Mouse (Mus musculus): ENCODE results near the gene Sqstm1. TPM values are rescaled to one million over a fixed set of nuclear protein-coding genes. Genes with fewer than 3 reads are reported as not detected.
A peak's percentile ranks its signal among the peaks of the same experiment; 100 is the strongest.

Gene Sqstm1
- total RNA-seq (2021), result 356 and 366 TPM in 2 replicates
- long read RNA-seq, experiment 1, transcript Sqstm1-202 (8 exons, 2,037 nt), result major isoform, 245 of 407 reads
- long read RNA-seq, experiment 1, transcript Sqstm1-201 (8 exons, 2,673 nt), result minor isoform, 88 of 407 reads
- long read RNA-seq, experiment 1, partial matches to known transcripts, result 42 of 407 reads
- long read RNA-seq, experiment 1, other reads (novel, unspliced or antisense), result 31 of 407 reads
- long read RNA-seq, experiment 2, transcript Sqstm1-202 (8 exons, 2,037 nt), result major isoform, 142 of 242 reads
- long read RNA-seq, experiment 2, transcript Sqstm1-201 (8 exons, 2,673 nt), result minor isoform, 43 of 242 reads
- long read RNA-seq, experiment 2, partial matches to known transcripts, result 31 of 242 reads
- long read RNA-seq, experiment 2, other reads (novel, unspliced or antisense), result 26 of 242 reads

DNA sequence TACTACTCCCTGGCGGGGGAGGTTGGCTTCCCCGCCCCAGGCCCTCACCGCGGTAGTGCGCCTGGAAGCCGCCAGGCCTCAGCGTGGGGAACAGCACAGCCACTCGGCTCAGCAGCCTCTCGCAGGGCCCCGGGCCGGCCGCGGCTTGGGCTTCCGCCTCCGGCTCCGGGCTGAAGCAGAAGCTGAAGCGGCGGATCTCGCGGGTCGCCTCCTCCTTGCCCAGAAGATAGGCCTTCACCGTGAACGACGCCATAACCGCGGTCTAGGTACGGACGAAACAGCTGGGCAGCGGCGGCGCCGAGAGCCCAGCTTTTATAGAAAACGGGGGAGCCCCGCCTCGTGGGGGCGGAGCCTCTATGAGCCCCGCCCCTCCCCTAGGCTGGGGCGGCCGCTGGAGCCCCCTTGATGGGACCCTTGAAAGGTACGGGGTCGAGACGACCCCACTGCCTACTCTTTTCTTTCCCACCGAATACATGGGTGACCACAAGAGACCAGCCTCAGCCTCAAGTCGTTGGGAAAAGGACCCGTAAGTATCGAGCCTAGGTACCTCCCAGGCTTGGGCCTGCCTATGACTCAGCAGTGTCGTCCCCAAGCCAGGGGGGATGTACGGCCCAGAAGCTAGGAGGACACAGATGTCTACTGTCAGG is at the start of gene Sqstm1, which contains the start of gene Mgat4b:
Sqstm1 (minus strand) TSS at position 323 of the 647 bp plus-strand sequence.
Mgat4b (plus strand) TSS at position 386 of the 647 bp plus-strand sequence.
- peak; percentile 92 for DNase-seq

- DNase-seq, result no peak
These were observed 47.7 kb upstream of the Sqstm1 start for GRCm38 (mm10) chr11:50258310-50258709.

- DNase-seq, result no peak
These were observed 46.0 kb upstream of the Sqstm1 start for GRCm38 (mm10) chr11:50256615-50257014.

GRCm38 (mm10) chr11:50254010-50254580 is 43.5 kb upstream of the Sqstm1 start:
- no peak for DNase-seq

DNA sequence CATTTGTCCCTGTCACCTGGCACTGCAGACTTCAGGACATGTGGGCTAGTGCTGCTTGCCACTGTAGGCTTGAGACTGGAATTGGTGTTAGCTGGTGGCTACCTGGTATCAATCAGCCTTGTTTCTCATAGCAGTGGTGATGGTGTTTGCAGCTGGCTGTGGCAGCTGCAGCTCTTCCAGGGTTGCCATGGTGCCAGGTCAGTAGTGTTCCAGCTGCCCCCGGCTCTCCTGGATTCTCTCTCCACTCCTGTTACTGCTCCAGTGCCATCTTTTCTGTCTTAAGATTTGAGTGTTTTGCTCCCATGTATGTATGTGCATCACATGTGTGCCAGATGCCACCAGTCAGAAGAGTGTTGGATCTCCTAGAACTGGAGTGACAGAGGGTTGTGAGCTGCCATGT is 42.8 kb upstream of the Sqstm1 start:
- no peak for DNase-seq

- no peak for DNase-seq
These were observed 42.1 kb upstream of the Sqstm1 start for GRCm38 (mm10) chr11:50252684-50253265.

DNA sequence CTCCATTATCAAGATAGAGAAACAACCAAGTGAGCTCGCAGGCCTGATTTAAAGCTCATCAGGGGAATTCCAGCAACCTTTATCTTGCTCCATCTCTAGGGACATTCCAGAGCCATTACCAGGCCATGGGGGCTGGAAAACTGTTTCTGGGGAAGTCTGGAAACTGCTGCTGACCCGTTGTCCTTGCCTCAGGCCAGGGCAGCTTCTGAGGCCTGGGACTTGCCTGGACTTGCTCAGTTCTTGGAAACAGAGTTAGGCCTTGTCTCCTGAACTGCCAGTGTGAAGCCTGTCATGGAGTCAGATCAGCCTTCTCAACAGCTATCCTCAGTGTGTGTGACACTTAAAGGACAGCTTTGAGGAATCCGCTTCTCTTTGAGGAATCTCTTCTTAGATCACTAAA is 41.5 kb upstream of the Sqstm1 start:
- no peak for DNase-seq

GRCm38 (mm10) chr11:50248473-50249171 is 38.0 kb upstream of the Sqstm1 start:
- DNase-seq, result no peak

- no peak for DNase-seq
These were observed 34.6 kb upstream of the Sqstm1 start for GRCm38 (mm10) chr11:50245269-50245668.

DNA sequence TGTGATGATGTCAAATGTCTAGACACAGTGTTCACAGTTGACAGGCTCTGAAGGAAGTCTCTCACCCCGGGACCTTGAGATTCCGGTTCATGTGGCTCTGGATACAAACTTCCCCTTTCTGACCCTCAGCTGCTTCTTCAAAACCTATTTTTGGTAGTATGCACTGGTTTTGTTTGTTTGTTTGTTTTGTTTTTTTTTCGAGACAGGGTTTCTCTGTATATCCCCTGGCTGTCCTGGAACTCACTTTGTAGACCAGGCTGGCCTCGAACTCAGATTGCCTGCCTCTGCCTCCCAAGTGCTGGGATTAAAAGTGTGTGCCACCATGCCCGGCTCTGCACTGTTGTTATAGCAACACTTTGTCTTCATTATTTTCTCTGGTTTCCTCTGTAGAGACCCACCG is 33.3 kb upstream of the Sqstm1 start:
- no peak for DNase-seq

DNA sequence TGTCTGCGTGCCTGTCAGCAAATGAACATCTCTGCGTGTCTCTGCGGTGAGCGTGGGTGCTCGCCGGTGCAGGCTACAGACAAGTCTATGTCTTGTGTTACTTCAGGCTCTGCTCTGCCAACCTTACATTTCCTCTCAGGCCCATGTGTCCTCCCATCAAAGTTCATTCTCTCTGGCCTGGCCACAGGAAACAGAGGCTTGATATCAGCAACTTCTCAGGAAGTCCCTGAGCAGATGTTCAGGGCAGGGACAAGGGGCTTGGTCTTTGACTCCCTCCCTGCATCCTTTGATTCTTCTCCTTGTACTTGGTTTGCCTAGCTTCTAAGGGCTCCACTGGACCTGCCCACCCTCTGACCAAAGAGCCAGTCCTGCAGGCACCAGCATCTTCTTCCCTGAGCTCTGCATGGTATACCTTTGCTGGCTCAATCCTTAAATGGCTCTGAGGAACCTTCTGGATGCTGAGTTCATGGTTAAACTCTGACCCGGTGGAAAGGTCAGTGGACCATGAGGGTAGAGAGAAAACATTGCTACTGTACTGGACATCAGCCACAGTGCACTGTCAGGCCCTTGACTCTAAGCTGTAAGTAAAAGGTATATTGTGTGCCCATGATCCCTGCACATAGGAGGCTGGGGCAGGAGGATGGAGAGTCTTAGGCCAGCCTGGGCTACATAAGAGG is 29.7 kb upstream of the Sqstm1 start:
- no peak for DNase-seq

DNA sequence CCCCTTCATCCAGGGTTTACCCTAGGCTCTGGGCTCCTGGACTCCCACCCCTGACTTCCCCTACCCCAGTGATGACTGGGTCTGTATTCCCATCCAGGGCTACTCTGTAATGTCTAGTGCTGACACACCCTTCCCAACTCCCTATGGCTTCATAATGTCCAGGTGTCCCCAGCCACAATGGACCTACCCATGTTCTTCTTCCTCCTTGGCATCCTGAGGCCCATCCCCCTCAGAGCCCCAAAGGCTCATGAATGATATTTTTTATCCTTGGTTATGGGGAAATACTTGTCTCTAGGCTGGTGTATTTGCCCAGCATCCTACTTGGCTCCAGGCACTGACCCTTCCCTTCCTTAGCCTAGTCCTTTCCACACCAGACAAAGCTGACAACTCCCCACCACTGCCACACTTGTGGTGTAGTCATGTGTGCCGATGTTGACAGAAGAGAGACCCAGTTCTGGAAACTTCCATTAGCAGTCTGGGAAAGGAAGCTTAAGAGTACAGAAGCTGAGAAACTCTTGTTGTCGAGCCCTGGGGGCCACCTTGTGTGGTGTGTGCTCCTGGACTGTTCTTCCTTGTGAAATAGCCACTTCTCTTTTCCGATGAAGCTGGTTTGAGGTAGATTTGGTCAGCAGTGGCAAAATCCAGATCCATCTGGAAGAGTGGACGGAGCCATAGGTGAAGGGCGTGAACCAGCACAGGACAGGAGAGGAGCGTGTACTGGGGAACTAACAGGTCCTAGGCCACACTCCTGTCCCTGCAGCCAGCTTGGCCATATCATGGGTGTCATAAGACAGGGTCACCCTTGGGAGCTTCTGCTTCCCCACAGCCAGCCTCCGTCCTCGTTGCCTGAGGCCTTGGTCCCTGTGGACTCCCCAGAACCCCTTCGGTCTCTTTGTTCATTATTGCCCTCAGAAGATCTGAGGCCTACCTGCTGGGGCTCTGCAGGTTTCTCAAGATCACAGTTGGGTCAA is 28.5 kb upstream of the Sqstm1 start:
- no peak for DNase-seq

- DNase-seq, result peak; percentile 57
These were observed 27.7 kb upstream of the Sqstm1 start, which contains the start of gene Ltc4s for GRCm38 (mm10) chr11:50238324-50238723. Gene Ltc4s, minus strand, starts transcription at chr11:50238616.

DNA sequence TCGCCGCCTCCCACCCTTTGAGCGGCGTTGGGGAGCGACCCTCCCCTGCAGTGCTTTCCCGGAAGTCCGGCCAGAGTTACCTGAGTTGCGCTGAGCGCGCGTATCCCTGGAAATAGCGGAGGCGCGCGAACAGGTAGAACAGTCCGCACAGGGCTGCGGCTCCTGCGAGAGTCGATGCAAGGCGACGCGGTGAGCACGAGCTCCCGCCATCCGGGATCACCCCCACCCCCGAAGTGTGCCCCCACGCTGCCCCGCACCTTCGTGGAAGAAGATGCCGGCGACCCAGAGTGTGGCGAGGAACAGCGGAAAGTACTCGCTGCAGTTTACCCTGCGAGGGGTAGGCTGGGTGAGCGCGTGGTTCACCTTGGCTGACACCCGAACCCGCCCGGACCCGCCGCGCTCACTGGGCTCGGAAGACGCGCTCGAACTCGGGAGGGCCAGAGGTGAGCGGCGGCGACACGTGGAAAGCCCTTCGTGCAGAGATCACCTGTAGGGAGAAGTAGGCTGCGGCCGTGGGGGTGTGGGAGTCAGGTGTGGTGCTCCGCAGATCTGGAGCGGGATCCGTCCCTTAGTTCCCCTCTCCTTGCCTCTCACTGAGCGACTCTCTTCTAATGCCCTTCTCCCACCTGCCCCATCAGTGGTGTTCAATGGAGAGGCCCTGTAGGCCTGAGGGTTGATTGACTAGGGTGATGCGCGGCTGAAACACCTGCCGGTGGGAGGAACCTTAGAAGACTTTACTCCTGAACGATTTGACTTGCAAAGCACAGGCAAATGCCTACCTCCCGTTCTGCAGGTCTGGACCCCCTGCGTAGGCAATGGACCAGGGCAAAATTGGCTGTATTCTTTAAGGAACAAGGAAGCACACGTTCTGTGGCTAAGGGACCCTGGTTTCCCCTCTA is 26.6 kb upstream of the Sqstm1 start:
- DNase-seq, result peak; percentile 51

DNA sequence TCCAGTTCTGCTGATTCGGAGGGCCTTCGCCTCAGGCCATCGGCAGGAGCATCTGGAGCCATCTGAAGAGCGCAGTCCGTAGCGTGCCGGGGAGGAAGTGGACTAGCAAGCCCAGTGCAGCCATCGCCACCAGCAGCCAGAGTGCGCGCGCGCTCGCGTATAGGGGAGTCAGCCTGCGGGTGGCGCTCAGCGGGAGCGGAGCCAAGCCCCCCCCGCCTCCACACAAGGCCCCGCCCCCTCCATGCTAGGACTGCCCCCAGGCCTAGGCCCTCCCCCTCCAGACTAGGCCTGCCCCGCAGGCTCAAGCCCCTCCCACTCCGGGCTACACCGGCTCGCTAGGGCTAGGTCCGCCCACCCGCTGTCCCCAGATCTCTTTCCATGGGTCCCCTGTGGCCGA is 25.9 kb upstream of the Sqstm1 start:
- peak; percentile 97 for DNase-seq

- DNase-seq, result no peak
These were observed 24.0 kb upstream of the Sqstm1 start for GRCm38 (mm10) chr11:50234606-50235005.

GRCm38 (mm10) chr11:50233993-50234392 is 23.4 kb upstream of the Sqstm1 start:
- peak; percentile 49 for DNase-seq

DNA sequence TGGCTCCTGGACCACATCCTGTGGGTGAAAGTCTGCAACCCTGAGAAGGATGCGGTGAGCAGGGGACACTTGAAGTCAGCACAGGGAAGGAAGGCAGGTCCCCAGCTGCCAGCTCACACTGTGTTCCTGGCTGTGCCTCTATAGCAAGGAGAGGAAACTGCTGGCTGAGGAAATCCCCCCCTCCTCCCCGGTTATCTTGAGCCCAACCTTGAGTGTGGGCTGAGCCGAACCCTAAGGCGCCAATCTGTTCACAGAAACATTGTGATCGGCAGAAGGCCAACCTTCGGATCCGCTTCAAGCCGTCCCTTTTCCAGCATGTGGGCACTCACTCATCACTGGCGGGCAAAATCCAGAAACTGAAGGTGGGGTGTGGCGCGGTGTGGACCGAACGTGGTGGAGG is 22.4 kb upstream of the Sqstm1 start:
- no peak for DNase-seq

GRCm38 (mm10) chr11:50231411-50231810 is 20.8 kb upstream of the Sqstm1 start:
- DNase-seq, result peak; percentile 73

Data from adrenal gland, postnatal 14 days (tissue).